Mouse (Mus musculus): ENCODE measurements around the gene Rps6. TPM values are rescaled to one million over a fixed set of nuclear protein-coding genes. Genes with fewer than 3 reads are reported as not detected.

The Rps6 gene
- polyA plus RNA-seq, 1 experiment from 2014 or later, result 723 TPM

DNA sequence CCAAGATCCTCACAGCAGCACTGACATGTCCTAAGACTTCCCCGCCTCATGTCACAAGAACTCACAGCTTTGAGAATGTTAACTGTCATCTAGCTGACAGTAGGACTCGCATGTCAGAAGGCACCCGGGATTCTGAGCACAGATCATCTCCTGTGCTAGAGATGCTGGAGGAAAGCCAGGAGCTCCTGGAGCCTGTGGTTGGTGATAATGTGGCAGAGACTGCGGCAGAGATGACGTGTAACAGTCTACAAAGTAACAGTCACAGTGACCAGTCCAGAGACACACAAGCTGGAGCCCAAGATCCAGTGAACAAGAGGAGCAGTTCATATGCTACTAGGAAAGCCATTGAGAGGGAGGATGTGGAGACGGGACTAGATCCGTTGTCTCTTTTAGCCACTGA, 32.1 kb downstream of the Rps6 start:
- 92% methylated on average over 7 of the region's 7 CpGs for WGBS
- ATAC-seq (ENCODE audit: low FRiP score) (no peak), DNase-seq (ENCODE audit: low spot score, missing footprints) (no peak)
- Histone ChIP-seq H3K9me3 (ENCODE audit: control insufficient read depth, low read length) (no peaks in the 10 kb centered on the region), H3K27ac (ENCODE audit: low read depth, low read length) (no peak overlapping the region), H3K4me3 (ENCODE audit: low read depth, low read length) (no peak overlapping the region), H3K4me1 (ENCODE audit: control insufficient read depth, insufficient read depth, low read length) (no peaks in the 10 kb centered on the region), H3K4me2 (no peak overlapping the region), H3K36me3 (ENCODE audit: control insufficient read depth, insufficient read depth, low read length) (peaks cover 2% of the 10 kb centered on the region; the same call in 1 of the 2 replicates), H3K9ac (ENCODE audit: low read length) (no peak overlapping the region), H3K27me3 (ENCODE audit: control insufficient read depth, insufficient read depth, low read length) (no peaks in the 10 kb centered on the region)

- DNase-seq (ENCODE audit: low spot score, missing footprints), result peak; percentile 93
- Histone ChIP-seq H3K9ac (ENCODE audit: low read length) (no peak overlapping the region), H3K4me1 (ENCODE audit: control insufficient read depth, insufficient read depth, low read length) (no peaks in the 10 kb centered on the region), H3K9me3 (ENCODE audit: control insufficient read depth, low read length) (no peaks in the 10 kb centered on the region), H3K4me2 (no peak overlapping the region), H3K4me3 (ENCODE audit: low read depth, low read length) (no peak overlapping the region), H3K27me3 (ENCODE audit: control insufficient read depth, insufficient read depth, low read length) (no peaks in the 10 kb centered on the region), H3K36me3 (ENCODE audit: control insufficient read depth, insufficient read depth, low read length) (peaks cover 2% of the 10 kb centered on the region; the same call in 1 of the 2 replicates), H3K27ac (ENCODE audit: low read depth, low read length) (no peak overlapping the region)
- ATAC-seq (ENCODE audit: low FRiP score), result no peak
- WGBS, result 85% methylated on average over 2 of the region's 2 CpGs
These were observed 34.0 kb downstream of the Rps6 start for GRCm38 (mm10) chr4:86823169-86823568.

DNA sequence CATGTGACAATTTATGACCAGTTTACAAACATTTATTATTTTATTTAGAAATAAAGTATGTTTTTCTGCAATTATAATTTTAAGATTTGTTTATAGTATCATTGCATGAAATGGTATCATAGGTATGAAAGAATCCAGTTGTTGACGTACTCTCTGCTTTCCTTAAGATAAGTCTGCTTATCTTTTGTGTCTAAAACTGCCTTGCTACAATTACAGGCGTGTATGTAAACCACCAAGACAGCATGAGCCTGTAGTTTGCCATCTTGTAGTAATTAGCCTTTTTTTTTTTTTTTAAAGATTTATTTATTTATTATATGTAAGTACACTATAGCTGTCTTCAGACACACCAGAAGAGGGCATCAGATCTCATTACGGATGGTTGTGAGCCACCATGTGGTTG, 42.4 kb downstream of the Rps6 start:
- Histone ChIP-seq H3K36me3 (ENCODE audit: control insufficient read depth, insufficient read depth, low read length) (no peaks in the 10 kb centered on the region), H3K9me3 (ENCODE audit: control insufficient read depth, low read length) (no peaks in the 10 kb centered on the region), H3K9ac (ENCODE audit: low read length) (no peak overlapping the region), H3K27me3 (ENCODE audit: control insufficient read depth, insufficient read depth, low read length) (no peaks in the 10 kb centered on the region), H3K4me2 (no peak overlapping the region), H3K4me3 (ENCODE audit: low read depth, low read length) (no peak overlapping the region), H3K27ac (ENCODE audit: low read depth, low read length) (no peak overlapping the region), H3K4me1 (ENCODE audit: control insufficient read depth, insufficient read depth, low read length) (no peaks in the 10 kb centered on the region)
- no peak for ATAC-seq (ENCODE audit: low FRiP score)
- DNase-seq (ENCODE audit: low spot score, missing footprints), result no peak
- 88% methylated on average over 2 of the region's 3 CpGs for WGBS

- H3K9ac ChIP-seq (ENCODE audit: low read length), result no peak overlapping the region
- no peak overlapping the region for H3K4me2 ChIP-seq
- no peak for ATAC-seq (ENCODE audit: low FRiP score)
- WGBS, result 53% methylated on average over 2 of the region's 2 CpGs
- H3K9me3 ChIP-seq (ENCODE audit: control insufficient read depth, low read length), result no peaks in the 10 kb centered on the region
- H3K4me1 ChIP-seq (ENCODE audit: control insufficient read depth, insufficient read depth, low read length), result no peaks in the 10 kb centered on the region
- no peak overlapping the region for H3K27ac ChIP-seq (ENCODE audit: low read depth, low read length)
- no peaks in the 10 kb centered on the region for H3K36me3 ChIP-seq (ENCODE audit: control insufficient read depth, insufficient read depth, low read length)
- peak; percentile 88 for DNase-seq (ENCODE audit: low spot score, missing footprints)
- H3K4me3 ChIP-seq (ENCODE audit: low read depth, low read length), result no peak overlapping the region
- H3K27me3 ChIP-seq (ENCODE audit: control insufficient read depth, insufficient read depth, low read length), result no peaks in the 10 kb centered on the region
These were observed 46.6 kb downstream of the Rps6 start for GRCm38 (mm10) chr4:86810604-86811003.

Other genes starting within 250 kb of the Rps6 start
- gene Haus6, start 245.4 kb downstream of the Rps6 start, polyA plus RNA-seq (2014; fragmentation: Nextera tagmentation; extraction: Ambion mirVana), result 28.8 and 29.7 TPM in 2 replicates
- gene Plin2, start 187.4 kb downstream of the Rps6 start, polyA plus RNA-seq (2014; fragmentation: Nextera tagmentation; extraction: Ambion mirVana), result 72.3 and 79.7 TPM in 2 replicates
- 4.9 and 5.0 TPM in 2 replicates for gene Dennd4c, start 108.9 kb downstream of the Rps6 start, polyA plus RNA-seq (2014; fragmentation: Nextera tagmentation; extraction: Ambion mirVana)
- gene Acer2, start 17.0 kb upstream of the Rps6 start, polyA plus RNA-seq (2014; fragmentation: Nextera tagmentation; extraction: Ambion mirVana), result 7.0 and 9.2 TPM in 2 replicates